Mouse (Mus musculus): ENCODE data around the gene Lypd6. TPM values are rescaled to one million over a fixed set of nuclear protein-coding genes. Genes with fewer than 3 reads are reported as not detected.

Gene Lypd6
- polyA plus RNA-seq, 1 experiment from 2014 or later = 9.2 TPM

DNA sequence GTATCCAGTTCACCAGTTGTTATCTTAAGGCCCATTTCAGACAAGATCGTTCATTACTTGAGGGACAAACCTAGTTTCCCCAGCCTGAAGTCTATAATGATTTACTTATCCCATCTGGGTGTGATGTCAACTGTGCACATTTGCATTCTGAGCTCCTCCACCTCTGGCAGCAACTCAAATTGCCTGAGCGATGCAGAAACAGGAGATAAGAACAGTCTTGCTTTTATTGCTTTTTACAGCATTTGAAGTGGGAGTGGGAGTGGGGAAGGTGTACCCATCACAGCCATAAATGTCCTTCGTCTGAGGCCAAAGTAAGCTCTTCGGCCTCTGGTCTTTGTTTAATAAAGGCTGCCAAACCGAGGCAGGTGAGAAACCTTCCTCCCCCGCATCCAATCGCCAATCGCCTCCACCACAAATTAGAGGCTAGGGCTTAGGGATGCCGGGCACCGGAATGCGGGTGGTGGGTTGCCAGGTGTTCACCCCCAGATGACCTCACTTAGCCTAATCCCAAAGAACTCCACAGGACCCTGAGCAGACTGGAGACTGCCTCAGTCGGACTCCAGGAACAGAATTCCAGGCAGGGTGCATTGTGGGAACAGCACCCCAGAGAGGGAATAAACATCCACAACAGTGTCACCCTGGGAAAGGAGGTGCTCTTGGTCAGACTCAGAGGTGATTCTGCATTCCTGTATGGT, 120.6 kb downstream of the Lypd6 start:
- Histone ChIP-seq H3K9ac (no peak overlapping the region), H3K9me3 (no peaks in the 10 kb centered on the region), H3K4me2 (no peak overlapping the region), H3K36me3 (replicated peaks) (no peaks in the 10 kb centered on the region), H3K4me1 (peaks cover 5% of the 10 kb centered on the region; the same call in 1 of the 2 replicates), H3K27me3 (replicated peaks) (no peaks in the 10 kb centered on the region), H3K4me3 (no peak overlapping the region), H3K27ac (no peak overlapping the region)
- ATAC-seq (replicated peaks) = no peak
- 34% methylated on average over 12 of the region's 12 CpGs for WGBS

DNA sequence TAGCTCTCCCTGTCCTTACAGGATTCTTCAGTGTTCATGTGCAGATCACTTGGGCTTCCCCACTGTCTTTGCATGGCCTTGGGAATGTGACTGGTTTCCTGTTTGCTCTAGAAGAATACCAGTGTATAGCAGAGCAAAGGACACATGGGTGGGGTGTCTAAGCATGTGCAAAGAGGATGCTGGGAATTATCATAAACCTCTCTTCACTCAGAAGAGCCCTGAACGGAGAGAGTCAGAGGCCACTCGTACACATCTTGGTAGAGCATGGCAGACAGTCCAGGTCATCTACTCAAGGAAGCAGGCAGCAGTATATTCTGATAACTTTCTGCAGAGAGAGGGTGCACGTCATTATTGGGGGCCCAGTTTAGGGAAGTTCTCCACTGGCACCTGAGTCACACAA, 122.6 kb downstream of the Lypd6 start:
- H3K4me2 ChIP-seq = no peak overlapping the region
- ATAC-seq (replicated peaks) = no peak
- H3K9me3 ChIP-seq = no peaks in the 10 kb centered on the region
- H3K9ac ChIP-seq = no peak overlapping the region
- H3K27me3 ChIP-seq (replicated peaks) = no peaks in the 10 kb centered on the region
- peaks cover 5% of the 10 kb centered on the region; the same call in 1 of the 2 replicates for H3K4me1 ChIP-seq
- 90% methylated on average over 3 of the region's 3 CpGs for WGBS
- no peaks in the 10 kb centered on the region for H3K36me3 ChIP-seq (replicated peaks)
- H3K27ac ChIP-seq = no peak overlapping the region
- H3K4me3 ChIP-seq = no peak overlapping the region

DNA sequence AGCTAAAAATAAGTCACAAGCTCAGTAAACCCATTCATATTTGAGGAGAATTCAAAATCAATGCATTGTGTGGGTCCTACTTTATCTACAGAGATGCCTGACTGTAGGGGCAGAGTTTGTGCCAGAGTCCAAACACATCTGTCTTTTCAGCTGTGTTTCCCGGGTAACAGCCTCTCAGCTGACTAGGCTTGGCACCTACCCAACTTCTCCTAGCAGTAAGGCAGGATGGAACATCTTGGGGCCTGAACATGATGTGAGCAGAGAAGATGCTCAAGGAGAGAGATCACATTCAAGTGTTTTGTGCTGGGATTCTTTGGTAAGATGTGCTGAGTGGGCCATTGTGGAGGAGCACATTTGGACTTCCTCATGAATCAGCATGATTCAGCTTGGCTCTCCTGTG, 130.5 kb downstream of the Lypd6 start:
- H3K27me3 ChIP-seq (replicated peaks) = no peaks in the 10 kb centered on the region
- ATAC-seq (replicated peaks) = no peak
- no peak overlapping the region for H3K4me2 ChIP-seq
- H3K4me1 ChIP-seq = peaks cover 3% of the 10 kb centered on the region; the same call in 1 of the 2 replicates
- no peak overlapping the region for H3K27ac ChIP-seq
- no peaks in the 10 kb centered on the region for H3K36me3 ChIP-seq (replicated peaks)
- no peak overlapping the region for H3K9ac ChIP-seq
- WGBS = 61% methylated on average over 1 of the region's 1 CpGs
- no peaks in the 10 kb centered on the region for H3K9me3 ChIP-seq
- no peak overlapping the region for H3K4me3 ChIP-seq

DNA sequence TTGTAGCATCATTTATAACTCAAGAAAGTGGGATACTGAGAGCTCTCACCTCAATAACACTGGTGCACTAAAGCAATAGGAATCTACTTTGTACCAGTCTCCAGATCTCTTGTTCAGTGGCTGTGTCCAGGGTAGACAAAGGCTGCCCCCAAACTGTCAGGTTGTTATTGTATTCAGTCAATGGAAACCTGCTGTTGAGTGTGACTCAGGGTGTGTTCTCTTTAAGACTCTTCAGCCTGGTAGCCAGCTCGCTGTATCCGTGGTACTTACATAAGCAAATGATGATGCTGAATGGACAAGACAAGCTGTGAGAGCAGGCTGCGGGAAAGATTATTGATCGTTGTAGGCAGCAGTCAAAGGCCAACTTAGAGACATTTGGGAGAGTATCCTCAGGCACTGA, 131.6 kb downstream of the Lypd6 start:
- peaks cover 3% of the 10 kb centered on the region; the same call in 1 of the 2 replicates for H3K4me1 ChIP-seq

DNA sequence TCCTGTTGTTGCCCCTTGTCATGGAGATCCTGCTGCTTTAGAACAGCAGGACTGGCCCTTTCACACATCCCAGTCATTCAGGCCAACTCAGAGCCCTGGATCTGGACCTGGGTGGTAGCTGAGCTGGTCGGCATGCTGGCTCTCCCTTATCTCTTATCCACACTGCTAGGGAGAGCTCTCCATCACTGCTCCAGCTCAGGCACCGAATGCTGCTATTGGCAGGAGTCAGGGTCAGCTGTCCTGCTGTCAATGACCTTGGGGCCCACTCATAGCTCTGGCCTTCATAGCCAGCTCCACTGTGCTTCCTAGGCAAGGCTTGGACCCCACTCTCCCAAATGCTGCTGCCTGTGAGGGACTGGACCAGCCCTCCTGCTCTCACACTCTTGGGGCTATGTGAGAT, 134.3 kb downstream of the Lypd6 start:
- Histone ChIP-seq H3K36me3 (replicated peaks) (no peaks in the 10 kb centered on the region), H3K9me3 (no peaks in the 10 kb centered on the region), H3K4me3 (no peak overlapping the region), H3K4me1 (peaks cover 3% of the 10 kb centered on the region; the same call in 1 of the 2 replicates), H3K27ac (no peak overlapping the region), H3K4me2 (no peak overlapping the region), H3K9ac (no peak overlapping the region), H3K27me3 (replicated peaks) (no peaks in the 10 kb centered on the region)
- ATAC-seq (replicated peaks) = no peak
- WGBS = 70% methylated on average over 2 of the region's 2 CpGs

More for the DNA sequence above, 131.6 kb downstream of the Lypd6 start:
- H3K9ac ChIP-seq = no peak overlapping the region
- H3K27me3 ChIP-seq (replicated peaks) = no peaks in the 10 kb centered on the region
- H3K36me3 ChIP-seq (replicated peaks) = no peaks in the 10 kb centered on the region
- 75% methylated on average over 4 of the region's 4 CpGs for WGBS
- H3K4me3 ChIP-seq = no peak overlapping the region
- H3K9me3 ChIP-seq = no peaks in the 10 kb centered on the region
- no peak for ATAC-seq (replicated peaks)
- H3K27ac ChIP-seq = no peak overlapping the region
- H3K4me2 ChIP-seq = no peak overlapping the region

DNA sequence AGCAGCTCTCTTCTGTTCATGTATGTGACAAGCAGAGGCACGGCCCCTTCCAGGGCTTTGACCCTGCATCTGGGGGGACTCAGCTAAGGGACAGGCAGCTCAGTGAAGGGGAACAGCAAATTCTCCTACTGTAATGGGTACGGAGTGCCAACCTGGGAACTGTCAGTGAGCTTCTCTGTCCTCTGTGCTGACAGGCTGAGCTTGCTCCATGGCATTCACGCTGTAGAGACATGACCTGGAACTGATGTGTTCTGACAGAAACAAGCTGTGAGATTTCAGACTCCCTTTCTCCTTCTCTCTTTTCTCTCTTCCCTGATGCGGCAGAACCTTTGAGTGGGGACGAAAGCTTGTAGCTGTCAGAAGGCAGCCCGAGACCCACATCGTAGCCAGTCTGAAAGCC, 154.3 kb downstream of the Lypd6 start:
- Histone ChIP-seq H3K4me2 (no peak overlapping the region), H3K9me3 (no peaks in the 10 kb centered on the region), H3K27ac (no peak overlapping the region), H3K27me3 (replicated peaks) (no peaks in the 10 kb centered on the region), H3K9ac (no peak overlapping the region), H3K4me1 (no peaks in the 10 kb centered on the region), H3K4me3 (no peak overlapping the region), H3K36me3 (replicated peaks) (no peaks in the 10 kb centered on the region)
- ATAC-seq (replicated peaks) = no peak
- 55% methylated on average over 7 of the region's 7 CpGs for WGBS

DNA sequence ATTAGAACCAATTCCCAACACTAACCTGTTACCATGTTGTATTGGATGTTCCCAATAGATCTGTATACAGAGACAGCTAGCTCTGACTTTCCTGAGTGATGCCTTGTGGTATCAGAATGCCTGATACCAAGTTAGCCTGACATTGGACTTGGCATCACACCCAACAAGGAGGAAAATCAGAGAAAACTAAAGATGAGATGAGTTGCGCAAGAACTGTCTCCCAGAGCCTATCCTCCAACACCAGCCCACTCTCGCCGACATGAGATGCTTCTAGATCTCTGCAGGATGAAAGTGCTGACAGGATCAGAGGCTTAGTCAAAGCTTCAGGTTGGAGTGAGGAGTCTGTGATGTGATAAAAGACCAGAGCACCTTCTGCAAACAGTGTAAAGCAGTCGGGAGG, 158.8 kb downstream of the Lypd6 start:
- 89% methylated on average over 4 of the region's 4 CpGs for WGBS
- ATAC-seq (replicated peaks) = no peak

DNA sequence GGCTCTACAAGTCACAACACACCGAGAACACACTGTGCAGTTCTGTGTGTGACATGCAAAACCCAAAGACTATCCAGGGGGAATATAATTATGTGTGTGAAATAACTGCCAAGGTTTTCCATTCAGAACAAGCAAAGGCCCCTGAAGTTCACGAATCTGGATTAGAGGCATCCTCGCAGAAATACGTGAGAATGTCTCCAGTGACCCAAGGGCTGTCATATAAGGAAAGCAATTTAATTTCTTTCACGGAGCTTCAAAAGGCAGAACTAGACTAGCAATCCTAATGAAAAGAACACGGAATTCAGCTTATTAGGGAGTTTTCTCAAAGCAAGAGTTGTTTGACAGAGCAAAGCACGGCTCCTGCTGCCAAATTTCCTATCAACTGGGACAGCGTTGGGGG, 167.3 kb downstream of the Lypd6 start:
- ATAC-seq (replicated peaks) = no peak
- Histone ChIP-seq H3K36me3 (replicated peaks) (no peaks in the 10 kb centered on the region), H3K27me3 (replicated peaks) (no peaks in the 10 kb centered on the region), H3K4me1 (no peaks in the 10 kb centered on the region), H3K9ac (no peak overlapping the region), H3K4me2 (no peak overlapping the region), H3K9me3 (no peaks in the 10 kb centered on the region), H3K4me3 (no peak overlapping the region), H3K27ac (no peak overlapping the region)
- 31% methylated on average over 8 of the region's 8 CpGs for WGBS

More for the DNA sequence above, 158.8 kb downstream of the Lypd6 start:
- Histone ChIP-seq H3K9me3 (no peaks in the 10 kb centered on the region), H3K4me3 (no peak overlapping the region), H3K27ac (no peak overlapping the region), H3K4me1 (no peaks in the 10 kb centered on the region), H3K27me3 (replicated peaks) (no peaks in the 10 kb centered on the region), H3K36me3 (replicated peaks) (no peaks in the 10 kb centered on the region), H3K4me2 (no peak overlapping the region), H3K9ac (no peak overlapping the region)

Other genes starting within 250 kb of the Lypd6 start
- gene Mmadhc, start 230.4 kb downstream of the Lypd6 start, polyA plus RNA-seq (2015; fragmentation: Nextera tagmentation; extraction: Ambion mirVana) = 129 and 135 TPM in 2 replicates

Data from midbrain, embryonic 15.5 days (tissue).